Mouse (Mus musculus): Measurements from ENCODE around the gene Olfr281. TPM values are rescaled to one million over a fixed set of nuclear protein-coding genes. Genes with fewer than 3 reads are reported as not detected.
"Not testable (repeated sequence)": the region's sequence is repeated elsewhere in the genome, so short reads cannot be mapped to it uniquely, and the experiment has no call there.

Gene Olfr281
- polyA plus RNA-seq (2015; fragmentation: Nextera tagmentation; extraction: Ambion mirVana) = 0.05 TPM in 1 of 2 replicates, not detected in the other

DNA sequence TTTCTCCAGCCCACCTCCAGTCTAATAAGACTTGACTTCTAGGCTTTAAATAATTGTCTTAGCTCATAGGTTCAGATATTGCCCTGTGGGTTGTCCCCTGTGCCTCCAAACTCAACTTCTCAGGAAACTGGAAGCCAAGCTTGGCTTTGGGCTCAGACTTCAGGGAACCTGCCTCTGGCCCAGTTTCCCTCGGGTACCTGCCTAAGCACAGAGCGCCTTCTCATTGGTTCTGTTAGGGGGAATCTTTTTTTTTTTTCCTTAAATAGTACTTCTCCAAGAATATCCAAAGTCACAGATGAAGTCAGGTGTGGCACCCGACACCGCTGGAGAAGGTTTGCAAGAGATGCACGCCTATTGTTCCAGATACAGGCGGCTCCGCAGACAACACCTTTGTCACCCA lies at the start of gene Olfr281:
Gene Olfr281, plus strand, starts transcription at position 301 of the 400 bp plus-strand sequence.
- WGBS = 88% methylated on average over 7 of the region's 7 CpGs
- no peaks in the 10 kb centered on the region for H3K36me3 ChIP-seq (replicated peaks)
- H3K27me3 ChIP-seq (replicated peaks) = no peaks in the 10 kb centered on the region
- no peak within 1 kb of the TSS for H3K9ac ChIP-seq
- no peaks in the 10 kb centered on the region for H3K9me3 ChIP-seq
- H3K4me2 ChIP-seq = no peak within 1 kb of the TSS
- no peak within 1 kb of the TSS for H3K27ac ChIP-seq
- no peak within 1 kb of the TSS for H3K4me3 ChIP-seq
- H3K4me1 ChIP-seq = no peaks in the 10 kb centered on the region
- ATAC-seq (replicated peaks) = no peak

DNA sequence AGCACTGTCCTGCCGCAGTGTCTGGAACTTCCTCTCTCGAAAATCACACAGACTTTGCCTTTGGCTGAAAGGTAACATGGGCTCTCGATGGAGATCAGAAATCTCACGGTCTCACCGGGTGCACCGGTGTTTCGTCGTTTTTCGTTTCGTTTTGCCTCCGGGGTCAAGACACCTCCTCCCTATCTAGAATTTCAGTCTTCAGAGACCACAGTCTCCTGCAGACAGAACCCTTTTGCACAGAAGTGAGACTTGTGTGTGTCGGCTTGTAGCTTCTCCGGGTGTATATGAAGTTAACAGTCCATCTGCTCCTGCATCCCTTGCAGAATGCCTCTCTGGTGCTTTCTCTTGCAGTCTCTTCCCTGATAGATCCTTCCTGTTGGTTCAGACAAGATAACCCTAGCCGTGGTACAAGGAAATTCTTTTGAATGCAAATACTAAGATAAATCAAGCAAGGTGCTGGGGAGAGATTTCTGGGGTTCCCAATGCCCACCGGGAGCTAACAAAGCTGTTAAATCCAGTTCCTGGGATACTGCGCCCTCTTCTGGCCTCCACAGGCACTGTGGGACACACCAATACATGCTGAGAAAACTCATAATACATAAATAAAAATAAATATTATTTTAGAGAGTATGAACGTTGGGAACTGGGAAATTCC lies 43.9 kb upstream of the Olfr281 start:
- Histone ChIP-seq H3K4me3 (no peak overlapping the region), H3K4me1 (no peaks in the 10 kb centered on the region), H3K27me3 (replicated peaks) (no peaks in the 10 kb centered on the region), H3K36me3 (replicated peaks) (no peaks in the 10 kb centered on the region), H3K9ac (no peak overlapping the region), H3K4me2 (no peak overlapping the region), H3K9me3 (no peaks in the 10 kb centered on the region), H3K27ac (no peak overlapping the region)
- WGBS = 75% methylated on average over 17 of the region's 17 CpGs
- ATAC-seq (replicated peaks) = no peak

DNA sequence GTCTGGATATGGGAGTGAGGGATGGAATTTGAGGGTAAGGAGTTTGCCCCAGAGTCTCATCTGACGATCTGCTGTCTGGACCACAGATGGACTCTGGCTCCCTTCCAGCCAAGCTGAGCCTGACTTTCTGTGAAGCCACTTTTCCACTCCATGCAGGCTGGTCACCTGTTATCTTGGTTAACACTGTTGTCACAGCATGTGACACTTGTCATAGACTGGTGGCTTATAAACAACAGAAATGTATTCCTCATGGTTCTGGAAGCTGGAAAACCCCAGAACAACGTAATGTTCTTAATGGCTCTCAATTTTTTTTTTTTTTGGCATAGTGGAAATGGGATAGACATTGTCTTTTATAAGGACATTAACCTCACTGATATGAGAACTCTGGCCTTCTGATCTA lies 42.8 kb upstream of the Olfr281 start:
- no peak for ATAC-seq (replicated peaks)
- H3K9me3 ChIP-seq = no peaks in the 10 kb centered on the region
- H3K4me2 ChIP-seq = no peak overlapping the region
- H3K36me3 ChIP-seq (replicated peaks) = no peaks in the 10 kb centered on the region
- no peaks in the 10 kb centered on the region for H3K27me3 ChIP-seq (replicated peaks)
- H3K4me3 ChIP-seq = no peak overlapping the region
- H3K4me1 ChIP-seq = no peaks in the 10 kb centered on the region
- WGBS = 92% methylated on average over 2 of the region's 2 CpGs
- H3K9ac ChIP-seq = no peak overlapping the region
- no peak overlapping the region for H3K27ac ChIP-seq

DNA sequence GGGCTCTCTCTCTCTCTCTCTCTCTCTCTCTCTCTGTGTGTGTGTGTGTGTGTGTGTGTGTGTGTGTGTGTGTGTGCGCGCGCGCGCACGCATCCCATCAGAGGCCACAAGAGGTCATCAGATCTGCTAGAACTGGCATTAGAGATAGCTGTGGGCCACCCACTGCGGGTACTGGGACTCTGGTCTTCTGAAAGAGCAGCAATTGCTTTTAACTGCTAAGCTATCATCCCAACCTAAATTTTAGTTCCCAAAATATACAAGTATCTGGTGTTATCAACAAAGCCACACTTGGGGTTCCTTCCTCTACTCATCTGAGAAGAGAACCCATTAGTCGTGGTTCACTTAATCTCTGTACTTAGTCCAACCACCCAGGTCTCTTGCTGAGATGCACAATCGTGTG lies 42.1 kb upstream of the Olfr281 start:
- Histone ChIP-seq H3K27ac (no peak overlapping the region), H3K36me3 (replicated peaks) (no peaks in the 10 kb centered on the region), H3K4me1 (no peaks in the 10 kb centered on the region), H3K4me2 (no peak overlapping the region), H3K4me3 (no peak overlapping the region), H3K9me3 (no peaks in the 10 kb centered on the region), H3K27me3 (replicated peaks) (no peaks in the 10 kb centered on the region), H3K9ac (no peak overlapping the region)
- 91% methylated on average over 9 of the region's 9 CpGs for WGBS
- ATAC-seq (replicated peaks) = no peak

DNA sequence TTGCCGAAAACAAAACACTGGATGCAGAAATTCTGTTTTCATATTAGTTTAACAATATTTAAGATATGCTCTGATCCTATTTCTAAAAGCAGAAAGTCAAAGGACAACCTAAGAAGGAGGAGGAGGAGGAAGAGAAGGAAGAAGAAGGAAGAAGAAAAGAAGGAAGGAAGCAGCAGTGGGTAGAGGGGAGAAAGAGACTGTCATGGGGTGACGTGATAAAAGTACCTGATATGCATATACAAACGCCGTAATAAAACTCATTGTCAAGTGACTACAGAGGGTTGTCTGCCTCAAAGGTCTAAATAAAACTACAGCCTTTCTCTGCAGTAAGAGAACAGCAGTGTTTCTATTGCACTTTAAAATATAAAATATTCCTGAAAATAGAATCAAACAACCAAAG lies 36.4 kb upstream of the Olfr281 start:
- Histone ChIP-seq H3K4me3 (no peak overlapping the region), H3K36me3 (replicated peaks) (no peaks in the 10 kb centered on the region), H3K27me3 (replicated peaks) (no peaks in the 10 kb centered on the region), H3K27ac (no peak overlapping the region), H3K9me3 (no peaks in the 10 kb centered on the region), H3K4me1 (no peaks in the 10 kb centered on the region), H3K4me2 (no peak overlapping the region), H3K9ac (no peak overlapping the region)
- ATAC-seq (replicated peaks) = no peak
- 80% methylated on average over 4 of the region's 4 CpGs for WGBS

DNA sequence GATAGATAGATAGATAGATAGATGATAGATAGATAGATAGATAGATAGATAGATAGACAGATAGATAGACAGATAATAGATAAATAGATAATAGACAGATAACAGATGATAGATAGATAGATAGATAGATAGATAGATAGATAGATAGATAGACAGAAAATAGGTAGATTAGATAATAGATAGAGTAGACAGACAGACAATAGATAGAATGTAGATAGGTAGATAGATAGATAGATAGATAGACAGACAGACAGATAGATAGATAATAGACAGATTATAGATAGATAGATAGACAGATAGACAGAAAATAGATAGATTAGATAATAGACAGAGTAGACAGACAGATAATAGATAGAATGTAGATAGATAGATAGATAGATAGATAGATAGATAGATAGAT lies 35.6 kb upstream of the Olfr281 start:
- not testable (repeated sequence) for H3K9ac ChIP-seq; H3K36me3 ChIP-seq (replicated peaks); H3K9me3 ChIP-seq; H3K4me2 ChIP-seq; H3K27ac ChIP-seq; ATAC-seq (replicated peaks); H3K4me3 ChIP-seq; H3K4me1 ChIP-seq; H3K27me3 ChIP-seq (replicated peaks)

DNA sequence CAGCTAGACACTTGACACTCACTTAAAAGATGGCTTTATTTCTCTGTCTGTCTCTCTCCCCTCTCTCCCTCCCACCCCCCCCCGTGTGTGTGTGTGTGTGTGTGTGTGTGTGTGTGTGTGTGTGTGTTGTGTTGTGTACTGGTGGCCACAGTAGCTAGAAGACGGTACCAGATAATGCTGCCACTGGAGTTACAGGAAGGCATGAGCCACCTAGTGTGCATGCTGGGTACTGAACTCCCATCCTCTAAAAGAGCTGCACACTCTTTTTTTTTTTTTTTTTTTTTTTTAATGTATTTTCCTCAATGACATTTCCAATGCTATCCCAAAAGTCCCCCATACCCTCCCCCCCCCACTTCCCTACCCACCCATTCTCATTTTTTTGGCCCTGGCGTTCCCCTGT lies 35.1 kb upstream of the Olfr281 start:
- not testable (repeated sequence) for H3K36me3 ChIP-seq (replicated peaks); H3K4me2 ChIP-seq; H3K4me1 ChIP-seq; H3K9ac ChIP-seq; H3K27me3 ChIP-seq (replicated peaks); H3K4me3 ChIP-seq; ATAC-seq (replicated peaks); H3K27ac ChIP-seq; H3K9me3 ChIP-seq
- WGBS = 48% methylated on average over 2 of the region's 3 CpGs

DNA sequence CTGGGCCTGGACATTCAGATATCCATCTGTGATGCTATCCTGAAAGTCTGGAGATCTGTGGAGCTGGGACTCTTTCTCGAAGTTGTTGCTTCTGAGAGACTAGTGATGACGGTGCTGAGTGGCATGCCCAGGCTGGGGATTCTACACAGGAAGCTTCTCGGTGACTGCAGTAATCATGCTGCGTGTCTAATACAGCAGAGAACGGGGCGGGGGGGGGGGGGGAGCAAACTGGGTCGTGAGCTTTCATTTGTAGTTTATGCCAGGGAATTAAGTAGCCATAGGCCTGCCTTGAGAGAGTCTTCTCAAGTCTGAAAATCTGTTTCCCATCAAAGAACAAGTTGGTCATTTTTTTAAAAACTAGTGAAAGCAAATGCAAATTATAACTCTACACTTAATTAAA lies 34.3 kb upstream of the Olfr281 start:
- Histone ChIP-seq H3K27ac (no peak overlapping the region), H3K36me3 (replicated peaks) (no peaks in the 10 kb centered on the region), H3K4me2 (no peak overlapping the region), H3K4me1 (no peaks in the 10 kb centered on the region), H3K27me3 (replicated peaks) (no peaks in the 10 kb centered on the region), H3K4me3 (no peak overlapping the region), H3K9me3 (no peaks in the 10 kb centered on the region), H3K9ac (no peak overlapping the region)
- WGBS = 65% methylated on average over 7 of the region's 7 CpGs
- no peak for ATAC-seq (replicated peaks)

DNA sequence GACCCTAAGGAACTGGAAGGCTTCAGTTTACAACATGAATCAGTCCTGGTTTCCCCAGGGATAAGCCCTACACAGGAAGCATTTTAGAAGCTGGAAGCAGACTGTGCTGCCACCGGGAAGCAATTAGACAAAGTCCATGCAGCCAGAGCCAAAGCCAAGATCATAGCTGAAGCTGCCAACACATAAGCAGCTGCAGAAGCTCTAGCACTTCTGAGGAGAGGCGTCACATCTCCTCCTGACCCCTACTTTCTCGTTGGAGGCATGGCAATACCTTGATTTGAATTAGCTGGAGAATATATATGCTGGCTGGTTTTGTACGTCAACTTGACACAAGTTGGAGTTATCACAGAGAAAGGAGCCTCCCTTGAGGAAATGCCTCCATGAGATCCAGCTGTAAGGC lies 31.5 kb upstream of the Olfr281 start:
- no peak for ATAC-seq (replicated peaks)
- no peak overlapping the region for H3K9ac ChIP-seq
- WGBS = 71% methylated on average over 4 of the region's 4 CpGs
- no peaks in the 10 kb centered on the region for H3K27me3 ChIP-seq (replicated peaks)
- no peaks in the 10 kb centered on the region for H3K36me3 ChIP-seq (replicated peaks)
- H3K27ac ChIP-seq = no peak overlapping the region
- no peaks in the 10 kb centered on the region for H3K4me1 ChIP-seq
- H3K4me3 ChIP-seq = no peak overlapping the region
- no peaks in the 10 kb centered on the region for H3K9me3 ChIP-seq
- no peak overlapping the region for H3K4me2 ChIP-seq

DNA sequence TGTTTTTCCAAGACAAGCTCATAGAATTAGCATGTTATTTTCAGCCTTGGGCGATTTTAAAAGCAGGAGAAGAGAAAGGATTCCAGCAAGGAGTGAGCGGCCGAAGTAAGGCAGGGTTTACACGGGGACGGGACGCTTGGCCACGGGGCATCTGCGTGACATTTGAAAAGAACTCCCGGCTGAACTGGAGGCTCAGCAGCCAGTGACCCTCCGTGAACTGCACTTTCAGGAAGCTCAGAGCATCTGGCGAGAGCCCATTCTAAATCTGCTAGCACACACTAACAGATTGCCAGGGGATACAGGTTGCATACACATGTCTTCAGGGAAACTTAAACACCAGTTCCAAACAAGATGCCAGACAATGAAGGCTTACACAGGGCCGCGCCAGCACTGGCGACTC lies 28.1 kb upstream of the Olfr281 start:
- Histone ChIP-seq H3K27me3 (replicated peaks) (no peaks in the 10 kb centered on the region), H3K27ac (no peak overlapping the region), H3K4me1 (no peaks in the 10 kb centered on the region), H3K4me2 (no peak overlapping the region), H3K36me3 (replicated peaks) (no peaks in the 10 kb centered on the region), H3K9ac (no peak overlapping the region), H3K4me3 (no peak overlapping the region), H3K9me3 (no peaks in the 10 kb centered on the region)
- ATAC-seq (replicated peaks) = no peak
- 48% methylated on average over 14 of the region's 14 CpGs for WGBS

DNA sequence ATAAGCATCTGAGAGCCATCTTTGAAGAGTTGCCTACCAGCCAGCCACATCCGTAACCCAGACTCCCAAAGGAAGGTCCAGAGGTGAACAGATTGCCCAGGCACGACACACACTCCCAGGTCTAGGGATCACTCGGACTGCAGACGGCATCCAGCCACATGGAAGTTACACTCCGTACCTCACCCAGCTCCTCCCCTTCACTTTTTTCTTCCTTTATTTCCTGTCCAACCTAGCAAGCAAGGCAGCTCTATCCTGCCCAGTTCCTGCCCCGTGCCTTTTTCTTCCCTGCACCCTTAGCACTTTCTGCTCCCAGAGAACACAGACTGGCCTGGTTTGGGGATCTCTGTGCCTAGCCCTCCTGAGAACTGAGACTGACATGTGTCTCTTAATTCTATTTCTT lies 27.6 kb upstream of the Olfr281 start:
- Histone ChIP-seq H3K36me3 (replicated peaks) (no peaks in the 10 kb centered on the region), H3K4me1 (no peaks in the 10 kb centered on the region), H3K9ac (no peak overlapping the region), H3K9me3 (no peaks in the 10 kb centered on the region), H3K27me3 (replicated peaks) (no peaks in the 10 kb centered on the region), H3K4me2 (no peak overlapping the region), H3K4me3 (no peak overlapping the region), H3K27ac (no peak overlapping the region)
- 73% methylated on average over 6 of the region's 6 CpGs for WGBS
- ATAC-seq (replicated peaks) = no peak

DNA sequence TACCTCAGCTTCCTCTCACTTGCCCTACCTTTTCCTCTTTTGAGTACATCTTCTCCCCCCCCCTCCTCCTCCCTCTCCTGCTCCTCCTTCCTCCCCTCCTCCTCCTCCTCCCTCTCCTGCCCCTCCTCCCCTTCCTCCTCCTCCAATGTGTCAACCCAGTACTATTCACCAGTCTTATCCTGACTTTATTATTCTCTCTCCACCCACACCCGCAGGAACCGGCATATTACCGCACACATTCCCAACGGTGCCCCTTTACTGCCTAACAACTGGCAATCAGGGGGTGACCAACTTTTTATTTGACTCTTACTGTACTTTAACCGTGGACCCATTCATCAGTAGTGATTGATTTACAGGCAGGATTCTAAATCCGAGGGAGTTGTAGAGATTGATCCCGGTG lies 27.2 kb upstream of the Olfr281 start:
- Histone ChIP-seq H3K4me1 (no peaks in the 10 kb centered on the region), H3K4me2 (no peak overlapping the region), H3K4me3 (no peak overlapping the region), H3K9me3 (no peaks in the 10 kb centered on the region), H3K9ac (no peak overlapping the region), H3K36me3 (replicated peaks) (no peaks in the 10 kb centered on the region), H3K27me3 (replicated peaks) (no peaks in the 10 kb centered on the region), H3K27ac (no peak overlapping the region)
- 88% methylated on average over 7 of the region's 7 CpGs for WGBS
- no peak for ATAC-seq (replicated peaks)

DNA sequence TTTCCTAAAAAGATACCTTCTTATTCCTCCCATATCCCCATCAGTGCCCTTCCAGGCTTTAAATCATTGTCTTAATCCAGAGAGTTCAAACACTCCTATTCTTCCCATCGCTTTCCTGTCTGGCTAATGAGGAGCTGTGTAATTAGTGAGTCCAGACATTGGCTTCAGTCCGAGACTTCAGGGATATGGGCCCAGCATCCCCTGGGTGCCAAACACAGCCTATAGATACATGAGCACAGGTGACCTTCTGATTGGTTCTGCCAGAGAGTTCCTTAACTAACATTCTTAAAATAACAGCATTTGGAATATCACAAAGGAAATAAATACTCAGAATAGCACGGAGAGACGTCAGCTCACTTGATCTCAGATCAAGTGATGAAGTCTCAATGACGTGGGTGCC lies 21.5 kb upstream of the Olfr281 start, which contains the start of gene Olfr282:
Gene Olfr282, plus strand, starts transcription at position 301 of the 400 bp plus-strand sequence.
- H3K4me2 ChIP-seq; H3K4me3 ChIP-seq; ATAC-seq (replicated peaks); H3K27ac ChIP-seq; H3K9ac ChIP-seq; H3K9me3 ChIP-seq; H3K27me3 ChIP-seq (replicated peaks); H3K4me1 ChIP-seq; H3K36me3 ChIP-seq (replicated peaks): not testable (repeated sequence)
- 72% methylated on average over 5 of the region's 5 CpGs for WGBS

Data from midbrain, embryonic 15.5 days (tissue).